Mouse (Mus musculus) right cerebral cortex, postnatal 36 days (tissue): ENCODE results near the gene Arhgef25.
"Not testable (repeated sequence)": the region's sequence is repeated elsewhere in the genome, so short reads cannot be mapped to it uniquely, and the experiment has no call there.

Experiments
- DNase-seq, 2 experiments: peaks; one replicate each; pipeline ENCODE4 v3.0.0; 2022; ENCODE audit warnings: low spot score in 2 of 2, mixed read lengths in 1 of 2

Arhgef25 gene

DNA sequence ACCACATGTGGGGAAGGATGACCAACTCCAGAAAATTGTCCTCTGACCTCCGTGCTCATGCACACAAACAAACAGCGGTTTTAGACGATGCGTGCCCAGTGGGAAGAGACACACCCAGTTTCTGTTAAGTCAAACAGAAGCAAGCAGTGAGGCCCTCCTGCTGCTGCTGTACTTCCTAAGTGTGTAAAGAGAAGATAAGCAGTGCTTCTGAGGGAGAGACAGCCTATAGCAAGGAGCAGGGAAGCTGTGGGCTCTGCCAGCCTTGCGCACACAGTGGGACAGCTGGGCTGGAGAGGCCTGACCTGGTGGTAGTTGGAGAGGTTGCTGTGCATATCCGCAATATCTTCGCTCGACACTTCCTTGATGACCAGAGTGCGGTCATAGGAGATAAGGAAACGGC, 15.5 kb upstream of the Arhgef25 start:
- DNase-seq, result no peak

DNA sequence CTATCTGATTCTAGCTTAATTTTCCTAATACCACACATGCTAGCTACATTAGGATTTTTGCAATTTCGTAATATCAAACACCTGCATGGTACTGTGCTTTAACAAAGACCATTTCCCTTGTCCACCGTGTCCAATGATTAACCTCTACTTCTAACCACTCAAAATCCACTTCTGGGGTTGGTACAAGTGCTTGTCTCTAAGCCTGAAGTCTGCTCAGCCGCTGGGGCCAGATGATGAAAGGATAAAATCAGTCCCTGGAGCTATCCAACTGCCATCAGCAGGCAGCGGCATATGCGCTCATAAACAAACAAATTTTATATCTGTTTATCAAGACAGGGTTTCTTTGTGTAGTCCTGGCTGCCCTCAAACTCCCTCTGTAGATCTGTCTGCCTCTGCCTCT, 14.7 kb upstream of the Arhgef25 start:
- no peak for DNase-seq

DNA sequence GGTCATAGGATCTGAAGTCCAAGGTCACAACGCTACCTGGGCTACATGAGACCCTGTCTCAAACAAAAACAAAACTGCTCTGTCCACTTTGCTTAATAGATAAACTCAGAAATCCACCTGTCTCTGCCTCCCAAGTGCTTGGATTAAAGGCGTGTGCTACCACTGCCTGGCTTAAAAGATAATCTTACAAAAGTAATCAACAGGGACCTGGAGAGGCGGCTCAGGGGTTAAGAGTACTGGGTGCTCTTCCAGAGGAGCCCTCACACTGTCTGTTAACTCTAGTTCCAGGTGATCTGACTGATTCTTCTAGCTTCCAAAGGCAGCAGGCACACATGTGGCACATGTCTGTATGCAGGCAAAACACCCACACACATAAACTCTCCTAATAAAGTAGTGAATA, 13.2 kb upstream of the Arhgef25 start:
- DNase-seq, result no peak

DNA sequence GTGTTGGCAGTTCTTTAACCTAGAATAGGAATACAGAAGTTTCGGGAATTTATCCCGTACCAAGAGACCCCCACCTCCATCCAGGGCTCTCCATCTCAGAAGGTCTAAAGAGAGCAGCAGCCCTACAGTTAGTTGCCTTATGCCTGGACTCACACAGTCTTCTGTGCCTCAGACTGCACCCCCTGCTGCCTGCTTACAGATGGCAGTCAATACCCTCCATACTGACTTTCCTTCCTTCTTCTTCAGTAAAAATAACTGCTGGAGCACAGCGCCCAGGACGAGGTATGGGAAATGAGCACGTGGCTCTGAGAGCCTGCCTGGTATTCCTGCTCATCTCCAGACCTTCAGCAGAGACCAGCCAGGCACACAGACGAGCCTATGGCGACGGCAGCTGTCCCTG, 10.4 kb upstream of the Arhgef25 start:
- DNase-seq, result no peak

DNA sequence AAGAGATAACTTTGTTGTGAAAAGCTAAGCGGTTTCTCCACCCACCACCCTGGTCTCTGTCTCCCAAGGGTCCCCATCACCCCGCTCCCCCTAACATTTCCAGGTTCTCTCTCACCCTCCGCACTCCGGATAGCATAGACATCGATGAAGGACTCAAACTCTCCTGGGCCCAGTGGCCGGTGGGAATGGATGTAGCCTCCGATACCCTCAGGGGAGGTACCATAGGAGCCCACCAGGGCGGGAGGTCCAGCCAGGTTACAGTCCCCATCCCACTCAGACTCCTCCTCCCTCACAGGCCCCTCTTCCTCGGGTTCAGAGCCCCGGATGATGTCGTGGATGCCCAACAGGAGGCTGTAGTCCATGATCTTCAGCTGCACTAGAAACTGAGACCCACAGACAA, 9.6 kb upstream of the Arhgef25 start:
- no peak for DNase-seq

DNA sequence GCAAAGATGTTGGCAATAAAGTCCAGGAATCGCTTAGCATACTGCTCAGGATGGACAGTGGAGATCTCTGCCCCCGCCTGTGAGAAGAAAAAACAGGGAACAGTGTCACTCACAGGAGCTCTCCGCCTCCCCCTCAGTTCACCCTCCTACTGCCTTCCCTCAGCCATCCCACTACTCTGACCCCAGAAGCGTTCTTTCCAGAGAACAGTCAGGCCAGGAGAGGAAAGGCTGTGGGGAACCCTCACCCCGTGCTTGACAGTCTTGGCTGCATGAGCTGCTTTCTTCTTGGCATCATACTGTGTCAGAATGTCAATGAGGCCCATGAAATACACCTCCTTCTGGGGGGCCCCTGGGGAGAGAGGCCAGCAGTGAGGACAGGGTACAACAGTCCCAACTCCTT, 9.2 kb upstream of the Arhgef25 start:
- DNase-seq, result no peak

DNA sequence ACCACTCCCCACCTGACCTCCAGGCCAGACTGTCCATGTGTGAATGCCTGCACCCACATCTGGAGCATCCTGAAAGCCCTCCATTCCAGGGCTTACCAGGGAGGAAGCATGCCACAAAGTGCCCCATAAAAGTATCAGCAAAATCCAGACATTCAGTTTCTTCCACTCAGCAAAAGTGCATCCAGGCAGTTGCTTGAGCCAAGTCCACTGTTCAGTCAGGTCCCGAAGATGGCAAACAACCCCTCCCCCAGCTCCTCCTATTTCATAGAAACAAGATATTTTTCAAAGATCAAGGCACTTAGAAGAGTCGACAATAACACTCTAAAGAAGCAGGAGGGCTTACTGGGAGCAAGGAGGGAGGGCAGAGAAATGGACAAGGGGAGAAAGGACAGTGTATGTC, 8.6 kb upstream of the Arhgef25 start:
- DNase-seq, result no peak

DNA sequence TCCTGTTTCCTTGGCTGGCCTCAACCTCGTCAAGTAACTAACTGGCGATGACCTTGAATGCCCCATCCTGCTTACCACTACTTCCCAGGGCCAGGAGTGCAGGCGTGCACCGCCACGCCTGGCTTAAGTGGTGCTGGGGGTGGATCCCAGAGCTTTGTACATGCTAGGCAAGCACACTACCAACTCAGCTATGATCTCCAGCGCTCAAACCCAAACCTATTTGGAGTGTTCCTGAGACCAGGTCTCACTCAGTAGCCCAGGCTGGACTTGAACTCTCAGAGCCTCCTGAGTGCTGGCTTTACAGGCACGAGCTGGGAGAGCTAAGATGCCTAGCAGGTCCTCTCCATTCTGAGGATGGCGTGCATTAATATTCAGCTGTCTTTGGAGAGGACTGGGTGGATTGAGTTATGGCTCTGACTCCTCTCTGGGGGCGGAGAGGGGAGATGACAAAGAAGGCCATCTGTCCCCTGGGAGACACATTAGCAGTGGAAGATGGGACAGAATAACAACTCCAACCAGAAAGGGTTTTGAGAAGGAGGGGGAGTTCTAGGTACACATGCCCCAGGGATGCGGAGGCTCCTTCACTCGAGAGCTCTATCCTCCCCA, 7.7 kb upstream of the Arhgef25 start:
- no peak for DNase-seq

DNA sequence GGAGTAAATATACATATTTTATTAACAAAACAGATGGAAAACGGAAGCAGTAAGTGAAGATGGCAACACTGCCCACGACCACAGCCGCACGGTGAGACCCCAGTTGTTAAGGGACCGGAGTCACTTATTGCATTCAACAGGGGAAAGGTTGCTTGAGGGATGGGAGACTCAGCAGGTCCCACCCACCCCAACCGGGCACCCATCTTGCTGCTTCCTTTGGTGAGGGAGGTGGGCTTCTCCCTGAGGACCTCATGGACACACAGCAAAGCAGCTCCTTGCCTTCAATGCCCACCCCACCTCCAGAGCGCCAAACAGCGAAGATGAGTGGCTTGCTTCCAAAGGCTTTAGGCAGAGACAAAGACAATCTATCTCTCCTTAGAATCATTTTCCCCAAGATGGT, 7.2 kb upstream of the Arhgef25 start:
- no peak for DNase-seq

DNA sequence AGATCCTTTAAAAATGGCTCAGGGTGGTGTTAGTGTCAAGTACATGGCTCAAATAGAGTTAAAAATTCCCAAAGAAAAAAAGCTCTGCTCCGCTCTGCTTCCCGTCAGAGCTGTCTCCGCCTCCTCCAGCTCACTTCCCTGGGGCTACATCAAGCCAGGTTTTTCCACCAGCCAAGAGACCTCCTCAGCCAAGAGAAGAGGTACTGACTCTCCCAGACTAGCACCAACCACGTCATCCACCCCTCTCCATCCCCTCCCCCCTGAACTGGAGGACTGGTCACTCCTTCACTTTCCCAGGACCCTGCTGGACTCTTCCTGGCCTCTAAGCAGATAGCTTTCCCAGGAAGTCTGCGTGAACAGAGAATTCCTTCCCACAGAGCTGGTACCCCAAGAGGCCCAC, 6.5 kb upstream of the Arhgef25 start:
- DNase-seq, result peak in 1 of 2 experiments; percentile 68

DNA sequence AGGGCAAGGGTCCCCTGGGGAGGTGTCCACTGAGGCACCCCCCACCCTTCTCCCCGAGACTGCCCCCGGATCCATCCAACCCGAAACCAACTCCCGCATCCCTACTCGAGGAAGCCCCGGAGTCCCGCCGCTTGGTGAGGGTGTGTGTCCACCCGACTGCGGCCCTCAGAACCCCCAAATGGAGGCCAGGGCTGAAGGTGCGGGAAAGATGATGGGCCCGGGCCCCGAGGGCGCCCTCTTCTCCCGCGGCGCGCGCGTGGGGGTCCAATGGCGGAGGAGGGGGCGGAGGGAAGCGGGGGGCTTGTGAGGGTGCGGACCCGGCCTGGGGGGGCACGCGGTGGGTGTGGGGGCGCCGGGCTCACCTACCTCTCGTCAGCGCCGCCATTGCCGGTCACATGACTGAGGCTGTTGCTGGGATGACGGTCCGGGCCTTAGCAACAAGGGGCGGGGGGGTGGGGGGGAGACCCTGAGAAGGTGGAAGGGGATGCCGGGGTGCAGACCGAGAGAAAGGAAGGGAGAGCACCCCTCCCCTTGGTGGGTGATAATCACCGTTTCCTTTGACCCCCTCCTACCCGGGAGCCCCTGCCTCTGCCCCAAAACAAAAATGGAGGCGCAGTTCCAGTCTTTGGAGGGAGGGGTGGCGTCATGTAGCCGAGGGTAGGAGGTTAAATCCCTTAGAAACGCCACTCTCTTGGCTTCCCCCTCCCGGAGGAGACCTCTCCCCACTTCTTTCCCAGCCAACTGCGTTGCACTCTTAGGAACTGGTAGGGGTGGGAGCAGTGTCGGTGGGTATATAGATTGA, 5.6 kb upstream of the Arhgef25 start, which contains the start of gene Dtx3:
Gene Dtx3, minus strand, starts transcription at position 401 of the 802 bp plus-strand sequence.
- DNase-seq, result no peak

DNA sequence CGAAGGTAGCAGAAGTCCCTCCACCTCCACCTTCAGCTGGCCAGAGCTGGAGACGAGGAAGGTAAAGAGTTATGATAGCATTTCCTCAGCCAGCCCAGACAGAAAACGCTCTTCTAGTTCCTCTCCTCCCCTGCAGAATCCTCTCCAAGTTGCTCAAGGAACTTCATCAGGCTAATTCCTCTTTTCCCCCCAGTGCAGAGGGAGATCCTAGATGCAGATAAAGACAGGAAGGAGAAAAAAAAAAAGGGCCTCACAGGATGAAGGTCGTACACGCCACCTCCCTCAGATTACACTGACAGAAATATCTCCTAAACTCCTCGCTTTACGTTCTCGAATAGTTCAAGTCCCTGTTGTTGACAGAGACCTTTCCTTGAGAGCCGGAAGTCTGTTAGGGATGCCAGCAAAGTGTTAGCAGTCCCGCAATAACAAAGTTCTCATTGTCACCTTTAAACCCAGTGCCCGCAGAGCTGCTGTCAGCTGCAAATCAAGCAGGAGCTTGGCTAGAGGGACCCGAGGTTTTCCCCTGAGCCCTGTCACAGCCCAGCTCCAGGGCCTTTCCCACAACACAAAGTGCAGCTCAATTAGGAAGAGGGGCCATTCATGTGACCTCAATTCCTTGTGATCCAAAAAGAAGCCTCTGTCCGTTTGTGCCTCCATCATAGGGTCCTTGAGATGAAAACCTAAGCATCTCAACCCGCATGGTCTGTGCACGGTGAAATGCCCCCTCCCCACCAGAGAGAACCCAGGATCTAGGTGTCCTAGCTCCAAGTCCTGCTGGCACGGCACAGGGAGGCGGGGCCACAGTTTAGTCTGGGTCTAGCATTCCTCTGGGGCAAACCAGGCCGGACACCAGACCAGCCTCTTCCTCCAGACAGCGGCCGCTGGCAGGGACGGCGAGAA, 4.8 kb upstream of the Arhgef25 start:
- peak in 1 of 2 experiments; percentile 48 for DNase-seq

DNA sequence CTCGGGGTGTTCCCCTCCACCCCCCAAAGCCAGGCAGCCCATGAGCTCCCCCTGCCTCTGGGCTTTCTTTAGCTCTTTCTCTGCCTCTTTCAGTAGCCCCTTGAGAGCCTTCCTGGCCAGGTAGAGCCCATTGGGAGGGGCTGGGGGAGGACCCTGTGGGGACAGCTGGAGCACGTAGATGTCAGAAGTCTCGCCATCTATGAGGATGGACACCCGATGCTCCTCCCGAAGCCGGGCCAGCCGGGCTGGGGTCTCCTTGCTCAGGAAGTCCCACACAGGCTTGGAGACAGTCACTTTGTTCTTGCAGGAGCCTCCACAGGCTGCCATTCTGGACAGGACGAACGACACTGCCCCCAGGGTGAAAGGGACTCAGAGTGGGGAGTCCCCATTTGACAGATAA, 3.1 kb upstream of the Arhgef25 start:
- no peak for DNase-seq

DNA sequence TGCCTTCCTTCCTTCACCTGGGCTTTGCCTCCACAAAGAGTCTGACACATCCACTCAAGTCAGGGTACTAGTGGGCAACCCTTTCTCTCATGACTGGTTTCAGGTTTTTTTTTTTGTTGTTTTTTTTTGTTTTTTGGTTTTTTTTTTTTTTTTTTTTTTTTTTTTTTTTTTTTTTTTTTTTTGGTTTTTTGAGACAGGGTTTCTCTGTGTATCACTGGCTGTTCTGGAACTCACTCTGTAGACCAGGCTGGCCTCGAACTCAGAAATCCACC, 2.1 kb upstream of the Arhgef25 start:
- DNase-seq, result not testable (repeated sequence)

DNA sequence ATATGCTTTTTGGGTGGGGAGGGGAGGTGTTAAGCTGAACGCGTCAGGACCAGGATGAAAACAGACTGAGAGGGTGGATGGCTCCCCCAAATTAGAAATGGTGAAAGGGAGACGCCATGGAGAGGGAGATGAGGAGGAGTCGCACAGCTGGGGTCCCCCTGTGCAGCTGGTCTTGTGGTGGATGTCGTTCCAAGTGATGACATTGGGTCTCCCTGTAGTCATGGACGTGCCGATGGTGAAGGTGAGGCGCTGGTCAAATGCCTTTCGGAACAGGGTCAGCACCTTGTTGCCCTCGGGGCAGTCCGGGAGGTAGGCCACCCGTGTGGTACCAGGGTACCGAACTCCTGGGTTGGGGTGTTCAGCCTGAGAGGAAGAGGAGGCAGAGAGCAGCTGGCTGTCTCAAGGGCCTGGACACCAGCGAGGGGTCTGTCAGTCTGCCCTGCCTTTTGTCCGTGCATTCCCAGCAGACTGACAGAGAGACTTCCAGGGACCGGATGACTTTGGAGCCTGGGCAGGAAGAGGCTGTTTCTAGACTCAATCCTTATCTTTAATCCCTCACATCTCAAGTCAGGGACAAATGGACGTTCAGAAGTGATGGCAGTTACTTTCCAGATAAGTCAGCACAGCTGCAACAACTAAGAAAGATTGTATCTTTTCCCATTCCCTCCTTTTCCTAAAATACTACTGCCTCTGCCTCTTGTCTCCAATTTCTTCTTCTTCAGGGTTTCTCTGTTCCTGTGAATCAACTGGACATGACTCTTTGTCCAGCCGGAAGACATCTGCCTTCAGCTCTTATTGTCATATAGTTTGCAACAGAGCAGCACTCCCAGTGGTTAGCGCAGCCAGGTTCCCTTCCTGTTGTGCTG, 1.5 kb upstream of the Arhgef25 start:
- no peak for DNase-seq

DNA sequence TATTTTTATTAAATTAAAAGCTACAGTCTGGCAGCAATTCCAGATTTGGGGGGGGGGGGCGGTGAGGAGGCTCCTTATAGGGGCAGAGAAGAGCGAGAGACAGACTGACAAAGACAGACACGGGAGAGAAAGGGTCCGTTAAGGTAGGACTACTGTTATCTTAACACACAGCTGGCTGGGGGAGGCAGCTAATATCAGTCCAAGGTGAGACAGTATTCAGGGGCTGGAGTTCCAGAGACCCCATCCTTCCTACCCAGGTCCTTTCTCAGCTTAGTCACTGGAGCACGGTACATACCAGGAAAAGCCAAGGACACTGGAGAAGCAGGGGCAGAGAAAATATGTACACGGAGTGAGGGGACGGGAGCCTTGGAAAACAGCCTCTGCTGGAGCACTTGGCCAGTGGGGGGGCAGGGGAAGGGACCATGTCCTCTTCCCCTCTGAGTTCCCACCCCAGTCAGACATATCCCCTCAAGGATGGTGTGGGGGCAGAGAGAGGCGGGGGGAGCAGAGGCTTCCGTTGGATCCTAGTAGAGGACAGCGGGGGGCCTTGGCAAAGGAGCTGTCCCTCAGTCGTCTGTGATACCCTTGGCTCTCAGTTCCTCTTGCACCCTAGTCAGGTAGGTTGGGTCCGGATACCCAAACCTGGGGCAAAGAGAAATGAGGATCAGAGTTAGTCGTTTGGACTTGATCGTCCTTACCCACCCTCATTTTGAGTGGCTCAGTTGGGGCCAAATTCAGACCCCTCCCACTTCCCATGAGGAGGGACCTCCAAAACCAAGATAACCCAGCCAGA, 711 bp upstream of the Arhgef25 start:
- no peak for DNase-seq

DNA sequence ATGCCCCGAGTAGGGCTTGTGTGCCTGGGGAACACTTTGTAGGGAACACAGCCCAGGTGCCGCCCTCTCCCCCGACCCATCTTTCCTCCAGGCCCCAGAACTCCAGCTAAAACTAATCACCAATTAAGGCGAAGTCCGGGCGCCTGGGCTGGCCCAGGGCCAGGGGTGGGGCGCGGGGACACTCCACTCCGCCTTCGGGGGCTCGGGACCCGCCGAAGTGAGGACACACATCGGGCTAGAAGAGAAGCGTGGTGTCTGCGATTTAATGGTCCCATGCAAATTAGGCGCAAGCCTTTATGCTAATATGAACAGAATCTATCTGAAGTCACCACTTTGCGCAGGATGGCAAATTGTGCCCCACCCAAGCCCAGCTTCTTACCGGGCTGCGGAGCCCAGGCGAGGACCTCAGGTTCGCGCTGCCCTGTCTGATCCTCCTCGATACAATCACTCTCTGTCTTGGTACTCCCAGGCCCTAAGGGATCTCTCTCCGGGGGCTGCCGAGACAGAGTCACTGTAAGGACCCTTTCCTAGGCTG, 700 bp downstream of the Arhgef25 start:
- no peak for DNase-seq

DNA sequence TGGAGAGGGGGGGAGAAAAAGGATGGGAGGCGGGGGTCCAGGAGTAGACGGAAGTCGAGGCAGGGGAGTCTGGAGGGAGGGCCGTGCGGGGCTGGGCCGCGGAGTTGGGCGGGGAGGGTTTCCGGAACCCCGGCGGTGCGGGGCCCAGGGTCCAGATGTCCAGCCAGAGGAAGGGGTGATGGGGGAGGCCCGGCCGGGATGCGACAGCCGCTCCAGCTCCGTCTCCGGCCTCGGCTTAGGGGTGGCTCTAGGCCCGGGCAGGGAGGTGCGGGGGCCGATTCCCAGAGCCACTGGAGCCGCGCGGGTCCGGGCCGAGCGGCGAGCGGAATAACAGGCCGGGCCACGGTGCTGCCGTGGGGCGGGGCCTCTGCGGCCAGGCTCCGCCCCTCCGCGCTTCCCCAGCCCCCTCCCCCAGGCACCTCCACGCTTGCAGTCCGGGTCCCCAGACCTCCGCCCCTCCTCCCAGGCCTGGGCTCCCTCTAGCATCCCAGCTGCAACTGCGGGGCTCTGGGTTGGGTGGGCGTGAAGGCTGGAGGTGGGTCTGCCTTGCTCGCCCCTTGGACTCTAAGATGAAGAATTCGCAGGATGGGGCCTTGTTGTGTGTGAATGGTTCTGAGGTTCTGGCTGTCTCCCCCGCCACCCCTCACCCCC, 1.3 kb downstream of the Arhgef25 start:
- peak in 1 of 2 experiments; percentile 43 for DNase-seq

DNA sequence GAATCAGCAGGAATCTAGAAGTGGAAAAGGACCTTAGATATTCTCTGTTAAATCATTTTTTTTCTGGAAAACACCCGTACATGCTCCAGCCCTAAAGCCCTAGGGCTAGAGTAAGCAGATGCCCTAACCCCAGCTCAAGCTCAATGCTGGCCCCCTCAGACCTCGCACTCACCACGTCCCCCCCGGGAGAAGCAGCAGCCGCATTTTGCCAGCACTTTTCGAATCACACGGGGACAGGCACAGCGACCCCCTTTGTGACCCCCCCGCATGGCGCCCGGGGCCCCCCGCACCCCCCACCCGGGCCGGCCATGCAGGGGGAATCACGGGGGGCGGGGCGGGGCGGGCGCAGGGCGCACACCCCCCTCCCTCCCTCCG, 1.8 kb downstream of the Arhgef25 start:
- DNase-seq, result no peak
